Mouse (Mus musculus) layer of hippocampus, adult 11-12 months (tissue): ENCODE results near the gene Ssna1.

Experiments
- DNase-seq: peaks from one replicate; pipeline ENCODE4 v3.0.0; 2022; ENCODE audit warnings: low spot score

Gene Ssna1

GRCm38 (mm10) chr2:25271827-25272511 lies at the start of gene Ssna1, which contains the start of gene Anapc2:
Ssna1 (minus strand) TSS chr2:25272438.
Anapc2 (plus strand) TSS chr2:25272478.
- peak; percentile 98 for DNase-seq

GRCm38 (mm10) chr2:25320084-25320483 lies 47.8 kb upstream of the Ssna1 start:
- DNase-seq = no peak

- DNase-seq = peak; percentile 87
These were observed 46.9 kb upstream of the Ssna1 start, which contains the start of gene Grin1 for GRCm38 (mm10) chr2:25318971-25319773. Grin1 (minus strand) TSS chr2:25319187.

- DNase-seq = no peak
These were observed 46.1 kb upstream of the Ssna1 start for GRCm38 (mm10) chr2:25318119-25318966.

GRCm38 (mm10) chr2:25311491-25311891 lies 39.3 kb upstream of the Ssna1 start:
- no peak for DNase-seq

GRCm38 (mm10) chr2:25310969-25311368 lies 38.7 kb upstream of the Ssna1 start:
- DNase-seq = no peak

GRCm38 (mm10) chr2:25310180-25310579 lies 37.9 kb upstream of the Ssna1 start:
- no peak for DNase-seq

- DNase-seq = no peak
These were observed 33.5 kb upstream of the Ssna1 start for GRCm38 (mm10) chr2:25305587-25306359.

GRCm38 (mm10) chr2:25304657-25305541 lies 32.7 kb upstream of the Ssna1 start:
- no peak for DNase-seq

GRCm38 (mm10) chr2:25303931-25304656 lies 31.9 kb upstream of the Ssna1 start:
- DNase-seq = no peak

GRCm38 (mm10) chr2:25303452-25303851 lies 31.2 kb upstream of the Ssna1 start:
- DNase-seq = no peak

- no peak for DNase-seq
These were observed 25.8 kb upstream of the Ssna1 start for GRCm38 (mm10) chr2:25298046-25298445.

GRCm38 (mm10) chr2:25297093-25297492 lies 24.9 kb upstream of the Ssna1 start:
- no peak for DNase-seq

- no peak for DNase-seq
These were observed 21.5 kb upstream of the Ssna1 start for GRCm38 (mm10) chr2:25293706-25294105.

GRCm38 (mm10) chr2:25292856-25293255 lies 20.6 kb upstream of the Ssna1 start:
- DNase-seq = peak; percentile 76

- peak; percentile 57 for DNase-seq
These were observed 19.9 kb upstream of the Ssna1 start for GRCm38 (mm10) chr2:25292054-25292544.

GRCm38 (mm10) chr2:25291184-25292053 lies 19.2 kb upstream of the Ssna1 start:
- no peak for DNase-seq

GRCm38 (mm10) chr2:25290816-25291130 lies 18.5 kb upstream of the Ssna1 start:
- peak; percentile 60 for DNase-seq
